Mouse (Mus musculus) liver, postnatal 0 days (tissue): ENCODE measurements around the gene Hpca.

Experiments used
- CTCF ChIP-seq: sonication (generic); IDR thresholded peaks from 2 replicates; pipeline ENCODE4 v1.5.1; 2016; ENCODE audit warnings: antibody characterized with exemption, low read depth
- EP300 ChIP-seq: IDR thresholded peaks from 2 replicates; pipeline ENCODE4 v1.6.1; 2016; ENCODE audit warnings: antibody characterized with exemption, low read depth, mild to moderate bottlenecking

GRCm38 (mm10) chr4:129141560-129142438, 20.0 kb upstream of the Hpca start:
- TF ChIP-seq EP300, result no peak
- TF ChIP-seq CTCF, result no peak
